Mouse (Mus musculus) kidney, postnatal 36 days (tissue): ENCODE results near the gene Scd4.

Experiments
- DNase-seq, 2 experiments: peaks; one replicate each; pipeline ENCODE4 v3.0.0; 2021 to 2022; ENCODE audit warnings: mixed read lengths in 2 of 2

Scd4 gene

GRCm38 (mm10) chr19:44382682-44383321 lies 49.9 kb downstream of the Scd4 start:
- no peak for DNase-seq

GRCm38 (mm10) chr19:44385887-44386498 lies 53.1 kb downstream of the Scd4 start:
- no peak for DNase-seq

GRCm38 (mm10) chr19:44387089-44387671 lies 54.3 kb downstream of the Scd4 start:
- no peak for DNase-seq

GRCm38 (mm10) chr19:44387746-44388474 lies 55.0 kb downstream of the Scd4 start:
- peak in 1 of 2 experiments; percentile 17 for DNase-seq

- DNase-seq, result peak; percentile 94 to 98
These were observed 55.9 kb downstream of the Scd4 start for GRCm38 (mm10) chr19:44388475-44389428.

GRCm38 (mm10) chr19:44389507-44389906 lies 56.6 kb downstream of the Scd4 start:
- DNase-seq, result no peak

- no peak for DNase-seq
These were observed 59.0 kb downstream of the Scd4 start for GRCm38 (mm10) chr19:44391856-44392255.

- no peak for DNase-seq
These were observed 59.6 kb downstream of the Scd4 start for GRCm38 (mm10) chr19:44392339-44393009.

GRCm38 (mm10) chr19:44393962-44394422 lies 61.1 kb downstream of the Scd4 start:
- DNase-seq, result no peak

- no peak for DNase-seq
These were observed 62.1 kb downstream of the Scd4 start for GRCm38 (mm10) chr19:44394972-44395371.
